Mouse (Mus musculus): ENCODE measurements at regions not wholly inside any gene's neighbourhood (a gene's known extent, or its start where the extent isn't known, plus 50 kb on each side); places are given as distances from the start of the nearest gene placed in this dataset.

DNA sequence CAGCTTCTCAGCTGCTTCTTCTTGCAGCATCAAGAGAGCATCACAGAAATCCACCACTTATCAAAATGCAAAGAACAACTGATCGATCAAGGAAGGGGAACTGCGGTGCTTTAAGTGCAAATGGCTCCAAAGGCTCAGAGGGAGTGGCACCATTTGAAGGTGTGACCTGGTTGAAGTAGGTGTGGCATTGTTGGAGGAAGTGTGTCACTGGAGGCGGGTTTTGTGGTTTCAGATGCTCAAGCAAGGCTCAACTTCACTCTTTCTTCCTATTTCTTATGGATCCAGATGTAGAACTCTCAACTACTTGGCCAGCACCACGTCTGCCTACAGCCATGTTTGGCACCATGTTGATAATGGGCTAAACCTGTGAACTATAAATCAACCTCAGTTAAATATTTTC, 334.5 kb downstream of the Lpin1 start:
- no peak overlapping the region for H3K9ac ChIP-seq (replicated peaks; ENCODE audit: low read length)
- ATAC-seq: no peak
- no peaks in the 10 kb centered on the region for H3K9me3 ChIP-seq (ENCODE audit: low read length)
- DNase-seq (ENCODE audit: low spot score): no peak
- peaks cover 6% of the 10 kb centered on the region; the same call in 1 of the 2 replicates for H3K4me1 ChIP-seq (ENCODE audit: insufficient read depth, low read length)
- H3K27me3 ChIP-seq (ENCODE audit: insufficient read depth, low read length): no peaks in the 10 kb centered on the region
- no peak for TF ChIP-seq CTCF (IDR thresholded peaks at IDR 0.05; ENCODE audit: low read depth)
- no peak overlapping the region for H3K4me2 ChIP-seq (ENCODE audit: low read depth, low read length)
- no peak overlapping the region for H3K27ac ChIP-seq
- no peaks in the 10 kb centered on the region for H3K36me3 ChIP-seq (ENCODE audit: insufficient read depth, low read length)
- WGBS: 96% methylated on average over 4 of the region's 4 CpGs
- H3K4me3 ChIP-seq (ENCODE audit: low read length): no peak overlapping the region

GRCm38 (mm10) chr12:16272441-16272840, 338.3 kb downstream of the Lpin1 start:
- H3K36me3 ChIP-seq (ENCODE audit: insufficient read depth, low read length): no peaks in the 10 kb centered on the region
- no peak for ATAC-seq
- H3K4me3 ChIP-seq (ENCODE audit: low read length): no peak overlapping the region
- 0 out of 2 replicates have a peak, but pooled peaks cover 3% of the 10 kb centered on the region for H3K4me1 ChIP-seq (ENCODE audit: insufficient read depth, low read length)
- no peaks in the 10 kb centered on the region for H3K9me3 ChIP-seq (ENCODE audit: low read length)
- H3K9ac ChIP-seq (replicated peaks; ENCODE audit: low read length): no peak overlapping the region
- TF ChIP-seq CTCF (IDR thresholded peaks at IDR 0.05; ENCODE audit: low read depth): no peak
- H3K4me2 ChIP-seq (ENCODE audit: low read depth, low read length): no peak overlapping the region
- H3K27me3 ChIP-seq (ENCODE audit: insufficient read depth, low read length): no peaks in the 10 kb centered on the region
- no peak overlapping the region for H3K27ac ChIP-seq
- no peak for DNase-seq (ENCODE audit: low spot score)

GRCm38 (mm10) chr12:16270876-16271275, 339.9 kb downstream of the Lpin1 start:
- H3K9me3 ChIP-seq (ENCODE audit: low read length): no peaks in the 10 kb centered on the region
- H3K27me3 ChIP-seq (ENCODE audit: insufficient read depth, low read length): no peaks in the 10 kb centered on the region
- H3K4me2 ChIP-seq (ENCODE audit: low read depth, low read length): no peak overlapping the region
- DNase-seq (ENCODE audit: low spot score): no peak
- no peak overlapping the region for H3K9ac ChIP-seq (replicated peaks; ENCODE audit: low read length)
- no peak for TF ChIP-seq CTCF (IDR thresholded peaks at IDR 0.05; ENCODE audit: low read depth)
- no peaks in the 10 kb centered on the region for H3K36me3 ChIP-seq (ENCODE audit: insufficient read depth, low read length)
- 77% methylated on average over 7 of the region's 7 CpGs for WGBS
- 0 out of 2 replicates have a peak, but pooled peaks have one; percentile 15 for ATAC-seq
- no peak overlapping the region for H3K4me3 ChIP-seq (ENCODE audit: low read length)
- no peaks in the 10 kb centered on the region for H3K4me1 ChIP-seq (ENCODE audit: insufficient read depth, low read length)
- H3K27ac ChIP-seq: no peak overlapping the region

GRCm38 (mm10) chr12:16269706-16270105, 341.1 kb downstream of the Lpin1 start:
- H3K4me2 ChIP-seq (ENCODE audit: low read depth, low read length): no peak overlapping the region
- 70% methylated on average over 4 of the region's 4 CpGs for WGBS
- H3K4me1 ChIP-seq (ENCODE audit: insufficient read depth, low read length): no peaks in the 10 kb centered on the region
- no peak overlapping the region for H3K9ac ChIP-seq (replicated peaks; ENCODE audit: low read length)
- no peak overlapping the region for H3K4me3 ChIP-seq (ENCODE audit: low read length)
- no peaks in the 10 kb centered on the region for H3K36me3 ChIP-seq (ENCODE audit: insufficient read depth, low read length)
- ATAC-seq (no peak), DNase-seq (ENCODE audit: low spot score) (no peak)
- TF ChIP-seq CTCF (IDR thresholded peaks at IDR 0.05; ENCODE audit: low read depth): no peak
- no peaks in the 10 kb centered on the region for H3K9me3 ChIP-seq (ENCODE audit: low read length)
- H3K27ac ChIP-seq: no peak overlapping the region
- H3K27me3 ChIP-seq (ENCODE audit: insufficient read depth, low read length): no peaks in the 10 kb centered on the region

DNA sequence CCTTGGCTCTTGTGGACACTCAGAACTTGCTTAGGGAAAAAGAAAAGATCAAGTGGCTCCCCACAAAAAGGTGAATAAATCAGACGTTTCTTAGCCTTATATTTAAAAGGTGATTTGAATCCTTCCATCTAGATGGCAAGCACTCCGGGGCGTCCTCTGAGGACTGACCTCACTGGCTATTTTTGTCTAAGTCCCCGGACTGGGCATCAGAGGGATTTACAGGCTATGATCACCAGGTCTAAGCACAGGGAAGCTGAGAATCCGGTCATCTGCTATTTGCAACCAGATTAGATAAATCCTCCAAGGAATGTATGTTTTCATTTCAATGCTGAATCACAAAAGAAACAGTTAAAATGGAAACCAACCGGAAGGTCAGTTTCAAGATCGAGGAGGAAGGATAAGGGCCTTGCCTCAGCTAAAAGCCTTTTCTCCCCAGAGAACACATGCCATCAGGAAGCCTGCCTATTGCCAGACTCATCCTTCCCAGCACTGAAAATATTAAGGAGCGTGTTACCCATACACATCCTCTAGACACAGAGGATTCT, 342.1 kb downstream of the Lpin1 start:
- no peak overlapping the region for H3K9ac ChIP-seq (replicated peaks; ENCODE audit: low read length)
- 71% methylated on average over 8 of the region's 8 CpGs for WGBS
- no peak for TF ChIP-seq CTCF (IDR thresholded peaks at IDR 0.05; ENCODE audit: low read depth)
- no peaks in the 10 kb centered on the region for H3K4me1 ChIP-seq (ENCODE audit: insufficient read depth, low read length)
- no peak for DNase-seq (ENCODE audit: low spot score)
- no peak overlapping the region for H3K4me3 ChIP-seq (ENCODE audit: low read length)
- no peaks in the 10 kb centered on the region for H3K27me3 ChIP-seq (ENCODE audit: insufficient read depth, low read length)
- H3K36me3 ChIP-seq (ENCODE audit: insufficient read depth, low read length): no peaks in the 10 kb centered on the region
- no peak for ATAC-seq
- H3K4me2 ChIP-seq (ENCODE audit: low read depth, low read length): no peak overlapping the region
- no peak overlapping the region for H3K27ac ChIP-seq
- H3K9me3 ChIP-seq (ENCODE audit: low read length): no peaks in the 10 kb centered on the region

DNA sequence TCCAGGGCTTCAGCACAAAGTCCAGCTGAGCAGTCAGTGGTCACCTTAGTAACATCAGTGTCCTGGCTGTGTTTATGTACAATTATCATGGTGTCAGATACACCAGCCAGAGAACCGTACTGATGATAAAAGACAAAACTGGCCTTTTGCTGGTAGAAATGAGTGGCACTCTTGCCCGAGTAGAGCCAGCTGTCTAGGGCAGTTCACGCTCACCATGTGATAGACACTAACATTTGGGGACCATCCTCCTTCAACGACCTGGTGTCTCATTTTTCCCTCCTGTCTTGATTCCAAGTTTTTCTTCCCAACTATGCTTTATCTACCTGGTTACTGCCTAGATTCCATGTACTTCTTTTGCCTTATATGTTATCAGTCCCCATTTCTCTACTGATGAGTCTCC, 349.3 kb downstream of the Lpin1 start:
- TF ChIP-seq CTCF (IDR thresholded peaks at IDR 0.05; ENCODE audit: low read depth): no peak
- 64% methylated on average over 4 of the region's 4 CpGs for whole genome bisulfite sequencing
- Histone ChIP-seq H3K27me3 (ENCODE audit: insufficient read depth, low read length) (no peaks in the 10 kb centered on the region), H3K36me3 (ENCODE audit: insufficient read depth, low read length) (no peaks in the 10 kb centered on the region), H3K4me1 (ENCODE audit: insufficient read depth, low read length) (peaks cover 11% of the 10 kb centered on the region; the same call in 1 of the 2 replicates), H3K9ac (replicated peaks; ENCODE audit: low read length) (no peak overlapping the region), H3K4me3 (ENCODE audit: low read length) (no peak overlapping the region), H3K27ac (no peak overlapping the region), H3K4me2 (ENCODE audit: low read depth, low read length) (no peak overlapping the region), H3K9me3 (ENCODE audit: low read length) (no peaks in the 10 kb centered on the region)
- ATAC-seq: no peak
- DNase-seq (ENCODE audit: low spot score): no peak

- Histone ChIP-seq H3K4me1 (ENCODE audit: insufficient read depth, low read length) (peaks cover 11% of the 10 kb centered on the region; the same call in 1 of the 2 replicates), H3K27me3 (ENCODE audit: insufficient read depth, low read length) (no peaks in the 10 kb centered on the region), H3K4me3 (ENCODE audit: low read length) (no peak overlapping the region), H3K9me3 (ENCODE audit: low read length) (no peaks in the 10 kb centered on the region), H3K27ac (0 out of 2 replicates have a peak overlapping the region, but pooled peaks have one; percentile 22), H3K9ac (replicated peaks; ENCODE audit: low read length) (no peak overlapping the region), H3K36me3 (ENCODE audit: insufficient read depth, low read length) (no peaks in the 10 kb centered on the region), H3K4me2 (ENCODE audit: low read depth, low read length) (no peak overlapping the region)
- 41% methylated on average over 8 of the region's 8 CpGs for WGBS
- DNase-seq (ENCODE audit: low spot score) (peak; percentile 33), ATAC-seq (peak; percentile 62)
- no peak for TF ChIP-seq CTCF (IDR thresholded peaks at IDR 0.05; ENCODE audit: low read depth)
Measured at GRCm38 (mm10) chr12:16260981-16261380, 349.8 kb downstream of the Lpin1 start.
